Mouse (Mus musculus) kidney, postnatal 10 days (tissue): ENCODE results near the gene Nr0b2.
"Not testable (repeated sequence)": the region's sequence is repeated elsewhere in the genome, so short reads cannot be mapped to it uniquely, and the experiment has no call there.

Experiments used
- DNase-seq: peaks from one replicate; pipeline ENCODE4 v3.0.0; 2021; ENCODE audit warnings: mixed read lengths

The Nr0b2 gene

DNA sequence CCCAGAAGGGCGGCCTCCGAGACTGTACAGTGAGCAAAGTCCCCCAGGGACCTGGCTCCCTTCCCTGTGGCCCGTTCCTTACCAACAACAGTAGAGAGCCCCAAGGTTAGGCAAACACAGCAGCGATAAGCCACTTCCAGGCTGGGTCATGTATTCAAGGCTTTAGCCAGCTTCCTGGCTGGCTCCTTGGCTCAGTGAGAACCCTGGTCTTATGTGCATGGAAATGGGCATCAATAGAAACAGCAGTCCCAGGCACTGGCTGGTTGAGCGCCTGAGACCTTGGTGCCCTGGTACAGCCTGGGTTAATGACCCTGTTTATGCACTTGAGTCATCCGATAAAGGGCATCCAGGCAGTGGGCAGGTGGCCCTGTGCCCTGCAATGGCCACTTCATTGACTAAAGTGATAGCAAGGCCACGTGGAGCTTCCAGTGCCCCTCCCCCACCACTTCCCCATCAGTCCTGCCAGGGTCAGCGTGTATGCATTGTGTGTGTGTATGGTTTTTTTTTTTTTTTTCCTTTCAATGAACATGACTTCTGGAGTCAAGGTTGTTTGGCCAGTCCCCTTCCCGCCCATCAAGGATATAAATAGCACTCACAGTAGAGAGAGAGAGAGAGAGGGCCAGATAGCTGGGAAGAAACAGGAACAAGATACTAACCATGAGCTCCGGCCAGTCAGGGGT lies at the start of gene Nr0b2:
Nr0b2 (plus strand) TSS at position 609 of the 680 bp plus-strand sequence.
- no peak for DNase-seq

DNA sequence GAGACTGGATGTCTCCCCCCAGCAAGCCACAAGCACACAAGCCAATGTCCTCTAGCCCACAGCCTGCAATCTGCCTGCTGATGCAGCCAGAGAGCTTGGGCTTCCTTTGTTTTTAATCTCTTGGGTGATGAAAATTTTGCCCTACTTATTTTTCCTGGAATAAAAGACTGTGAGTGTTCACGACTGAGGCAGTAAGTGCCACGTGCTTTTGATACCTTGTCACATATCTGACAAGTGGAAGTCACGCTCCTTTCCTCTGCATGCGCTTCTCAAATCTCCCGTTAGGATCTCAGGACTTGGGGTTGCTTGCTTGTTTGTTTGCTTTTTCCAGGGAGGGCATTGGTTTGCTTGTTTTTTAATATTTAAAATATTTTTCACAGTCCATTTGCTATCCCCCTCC lies 48.9 kb upstream of the Nr0b2 start:
- DNase-seq: no peak

DNA sequence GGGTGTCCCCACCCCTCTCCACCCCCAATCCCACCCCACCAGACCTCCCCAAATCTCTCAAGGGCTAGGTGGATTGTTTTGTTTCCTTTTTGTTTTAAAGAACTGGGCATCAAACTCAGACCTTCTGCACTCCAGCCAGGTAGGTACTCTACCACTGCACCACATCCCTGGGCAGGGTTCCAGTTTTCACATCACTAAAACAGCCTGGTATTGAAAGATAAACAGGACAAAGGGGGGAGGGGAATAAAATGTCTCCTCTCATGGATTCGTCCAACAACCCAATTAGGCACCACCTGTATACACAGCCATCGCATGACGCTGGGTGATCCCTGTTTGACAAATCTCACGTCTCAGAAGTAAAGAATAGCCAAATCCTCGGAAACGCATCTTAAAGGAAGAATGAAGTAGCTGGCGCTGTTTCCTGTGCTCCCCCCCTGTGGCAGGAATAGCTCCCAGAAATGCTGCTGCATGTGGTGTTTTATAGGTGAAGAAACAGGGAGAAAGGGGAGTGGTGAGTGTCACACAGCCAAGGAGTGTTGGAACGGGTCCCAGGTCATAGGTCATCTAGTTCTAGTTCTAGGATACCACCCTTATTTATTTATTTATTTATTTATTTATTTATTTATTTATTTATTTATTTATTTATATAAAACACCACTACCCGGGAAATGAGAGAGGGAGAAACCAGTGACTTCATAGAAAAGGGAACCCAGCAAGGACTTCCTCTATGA lies 48.3 kb upstream of the Nr0b2 start:
- no peak for DNase-seq

DNA sequence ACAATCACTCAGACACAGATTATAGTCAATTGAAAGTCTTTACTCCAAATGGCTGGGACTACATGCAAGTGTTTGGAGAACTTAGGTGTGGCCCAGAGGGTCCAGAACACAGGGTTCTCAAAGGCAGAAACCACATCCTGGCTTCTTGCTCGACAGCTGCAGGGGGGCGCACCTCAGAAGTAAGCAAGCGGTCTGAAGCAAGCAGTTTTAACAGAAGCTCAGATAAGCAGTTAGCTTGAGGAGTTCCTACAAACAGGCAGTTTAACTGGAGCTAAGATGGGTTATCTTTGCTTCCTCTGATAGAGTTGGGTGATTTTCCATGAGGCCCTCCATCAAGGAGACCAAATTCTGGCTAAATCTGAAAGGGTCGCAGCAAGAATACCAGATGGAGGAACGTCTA lies 46.6 kb upstream of the Nr0b2 start:
- DNase-seq: no peak

DNA sequence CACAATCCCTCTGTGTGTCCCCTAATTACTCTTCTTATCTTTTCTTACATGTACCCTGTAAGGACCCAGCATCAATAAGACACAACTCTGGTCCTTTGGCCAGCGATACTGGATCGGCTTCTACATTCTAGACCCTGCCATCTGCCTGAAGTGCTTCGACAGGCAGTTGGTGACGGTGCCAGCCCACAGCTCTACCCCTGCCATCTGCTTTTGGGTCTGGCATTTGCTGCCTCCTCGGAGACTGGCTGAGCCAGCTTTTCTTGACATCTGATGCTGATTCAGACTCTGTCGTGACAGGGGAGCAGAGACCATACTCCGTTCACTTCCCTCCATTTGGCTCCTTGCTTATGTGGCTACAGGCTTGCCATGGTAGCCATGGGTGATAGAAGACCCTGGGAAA lies 44.2 kb upstream of the Nr0b2 start:
- no peak for DNase-seq

DNA sequence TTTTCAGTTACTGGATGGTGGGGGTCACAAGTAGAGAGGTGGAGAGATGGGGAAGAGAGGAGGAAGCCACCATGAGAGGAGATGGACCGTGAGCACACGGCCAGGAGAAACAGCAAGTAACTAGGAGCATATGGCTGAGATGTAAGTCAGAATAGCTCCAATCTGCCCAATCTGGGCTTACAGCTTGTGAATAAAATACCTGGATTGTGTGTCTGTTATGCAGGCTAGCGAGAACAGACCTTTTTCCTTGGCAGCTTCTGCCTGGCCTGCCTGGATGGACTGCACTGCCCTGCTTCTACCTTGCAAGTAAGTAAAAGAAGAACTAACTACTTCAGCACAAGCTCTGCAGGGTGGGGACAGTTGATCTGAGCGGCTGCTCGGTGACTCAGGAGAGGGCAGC lies 42.1 kb upstream of the Nr0b2 start:
- DNase-seq: no peak

DNA sequence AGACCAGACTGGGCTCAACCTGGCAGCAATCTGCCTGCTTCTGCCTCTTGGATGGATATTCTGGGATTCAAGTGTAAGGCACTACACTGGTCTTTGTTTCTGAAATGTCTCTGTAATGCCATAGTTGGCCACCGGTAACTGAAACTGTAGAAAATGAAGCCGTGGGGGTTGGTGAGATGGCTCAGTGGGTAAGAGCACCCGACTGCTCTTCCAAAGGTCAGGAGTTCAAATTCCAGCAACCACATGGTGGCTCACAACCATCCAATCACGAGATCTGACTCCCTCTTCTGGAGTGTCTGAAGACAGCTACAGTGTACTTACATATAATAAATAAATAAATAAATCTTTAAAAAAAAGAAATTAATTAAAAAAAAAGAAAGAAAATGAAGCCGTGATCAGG lies 40.7 kb upstream of the Nr0b2 start:
- DNase-seq: not testable (repeated sequence)

DNA sequence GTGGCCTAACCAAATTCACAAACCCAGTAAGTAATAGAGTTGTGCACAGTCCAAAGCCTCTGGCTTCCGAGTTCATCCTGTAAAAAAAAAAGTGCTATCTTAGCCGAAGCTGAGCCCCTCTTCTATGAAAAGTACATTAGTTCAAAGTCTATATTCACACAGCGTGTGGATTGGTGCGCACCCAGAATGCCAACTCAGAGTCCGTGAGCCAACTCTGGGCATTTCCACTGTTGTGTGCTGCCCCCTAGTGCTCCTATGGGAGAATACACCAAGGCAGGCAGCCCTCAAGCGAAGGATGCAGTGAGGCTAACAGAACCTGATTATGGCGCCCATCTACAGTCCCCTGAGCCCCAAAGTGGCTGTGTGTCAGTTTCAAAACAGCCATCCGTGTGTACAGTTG lies 40.2 kb upstream of the Nr0b2 start:
- DNase-seq: peak; percentile 83

DNA sequence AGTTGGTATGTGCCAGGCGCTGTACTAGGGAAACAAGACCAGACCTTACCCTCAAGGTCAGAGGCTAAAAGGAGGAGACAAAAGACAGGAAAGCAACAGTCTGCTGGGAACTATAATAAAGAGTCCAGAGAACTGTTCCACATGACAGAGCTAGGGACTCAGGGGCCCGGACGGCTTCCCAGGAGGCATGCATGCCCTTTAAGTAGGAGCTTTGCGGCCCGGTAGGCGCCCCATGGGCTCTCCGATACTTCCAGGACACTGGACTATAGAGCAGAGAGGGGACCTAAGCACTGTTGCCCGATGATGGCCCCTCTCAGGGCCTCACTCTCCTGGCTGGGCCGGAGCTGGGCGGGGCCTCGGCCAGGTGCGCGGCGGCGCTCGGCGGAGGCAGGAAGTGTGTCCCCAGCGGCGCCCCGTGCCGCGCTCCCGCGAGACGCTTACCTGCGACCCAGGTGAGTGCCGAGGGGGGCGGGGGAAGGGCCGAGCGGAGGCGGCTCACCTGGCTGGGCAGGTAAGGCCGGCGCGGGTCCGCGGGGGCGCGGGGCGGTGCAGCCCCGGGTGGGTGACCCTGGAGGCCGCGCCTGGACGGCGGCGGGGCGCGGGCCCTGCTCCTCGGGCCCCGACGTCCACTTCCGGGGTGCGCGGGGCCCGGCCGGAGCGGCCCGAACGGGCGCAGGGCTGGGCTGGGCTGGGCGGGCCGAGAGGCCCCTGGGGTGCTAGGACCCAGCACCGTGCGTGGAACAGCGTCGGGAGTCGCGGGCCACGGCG lies 34.4 kb upstream of the Nr0b2 start, which contains the start of gene Kdf1:
Kdf1 (plus strand) TSS at position 363 of the 768 bp plus-strand sequence.
- DNase-seq: peak; percentile 86

DNA sequence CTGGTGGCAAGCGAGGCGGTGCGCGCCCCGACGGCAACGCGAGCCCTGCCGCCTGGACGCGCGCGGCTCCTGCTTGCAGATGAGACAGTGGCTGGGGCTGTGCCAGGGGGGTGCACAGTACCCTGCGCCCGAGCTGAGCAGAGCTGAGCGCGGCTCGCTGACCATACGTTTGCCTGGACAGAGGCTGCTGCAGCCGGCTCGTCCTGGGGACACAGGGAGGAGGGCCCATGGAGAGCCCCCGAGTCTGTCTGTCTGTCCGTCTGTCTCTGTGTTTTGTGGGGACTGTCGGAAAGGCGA lies 33.9 kb upstream of the Nr0b2 start:
- DNase-seq: peak; percentile 53

DNA sequence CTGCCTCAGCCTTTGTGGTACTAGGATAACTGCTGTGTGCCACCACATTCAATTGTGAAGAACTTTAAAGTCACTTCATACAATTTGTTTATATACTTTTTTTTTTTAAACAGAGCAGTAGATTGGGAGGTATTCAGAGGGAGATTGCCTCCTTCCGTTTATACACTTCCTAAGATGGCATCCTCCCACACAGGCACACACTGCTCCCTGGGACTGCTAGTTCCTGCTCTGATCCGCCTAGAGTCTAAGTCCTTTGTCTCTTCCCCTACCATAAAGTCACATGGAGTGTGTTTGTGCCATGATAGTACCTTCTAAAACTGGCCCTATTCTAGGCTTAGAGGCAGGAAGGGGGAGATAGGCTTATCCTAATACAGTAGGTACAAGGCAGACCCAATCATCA lies 31.7 kb upstream of the Nr0b2 start:
- DNase-seq: no peak

DNA sequence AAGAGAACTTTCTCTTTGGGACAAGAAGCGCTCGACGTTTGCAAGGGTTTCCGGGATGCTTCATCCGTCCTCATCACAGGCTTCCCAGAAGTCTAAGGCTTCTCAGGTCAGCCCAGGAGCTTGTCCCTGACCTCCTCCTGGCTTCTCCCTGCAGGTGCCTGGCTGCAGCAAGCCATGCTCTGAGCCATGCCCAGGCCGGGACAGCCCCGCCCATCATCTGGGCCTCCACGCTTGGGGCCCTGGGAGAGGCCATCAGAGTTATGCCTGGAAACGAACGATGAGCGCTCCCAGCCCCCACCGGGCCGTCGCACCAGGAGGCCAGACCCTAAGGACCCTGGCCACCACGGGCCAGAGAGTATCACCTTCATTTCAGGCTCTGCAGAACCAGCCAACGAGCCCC lies 25.4 kb upstream of the Nr0b2 start:
- no peak for DNase-seq

DNA sequence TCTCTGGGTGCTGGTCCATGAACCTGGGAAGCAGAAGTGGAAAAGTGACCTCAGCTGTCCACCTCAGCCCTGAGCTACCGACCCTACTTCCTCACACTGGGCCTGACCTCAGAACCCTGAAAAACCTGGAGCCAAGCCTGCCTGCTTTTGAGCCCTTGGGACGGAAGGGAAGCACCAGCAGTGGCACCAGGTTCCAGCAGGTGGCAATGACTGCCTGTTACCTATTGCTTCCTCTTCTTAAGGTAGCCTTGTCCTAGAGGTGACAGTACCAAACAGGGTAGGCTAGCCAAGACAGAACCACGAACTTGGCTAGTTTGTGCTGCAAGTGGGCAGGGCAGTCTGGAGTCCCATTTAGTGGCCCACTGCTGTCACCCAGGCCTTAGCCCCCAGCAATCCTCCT lies 20.4 kb upstream of the Nr0b2 start:
- no peak for DNase-seq

DNA sequence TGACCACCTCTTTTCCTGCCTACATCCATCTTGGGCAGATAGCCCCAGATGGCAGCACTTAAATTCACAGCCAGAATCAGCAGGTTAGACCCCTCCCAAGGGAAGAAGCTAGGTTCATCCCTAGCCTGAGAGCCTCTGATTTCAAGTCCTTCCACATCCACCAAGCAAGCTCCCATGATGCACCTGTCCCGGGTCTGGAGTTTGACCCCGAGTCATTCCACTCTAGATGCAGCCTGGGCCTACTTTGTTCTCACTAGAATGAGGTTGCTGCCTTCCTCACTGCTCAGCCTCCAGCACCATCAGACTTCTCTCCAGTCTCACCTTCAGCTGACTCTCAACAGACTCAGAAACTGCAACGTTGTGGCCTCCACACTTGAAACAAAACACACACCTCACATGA lies 17.1 kb upstream of the Nr0b2 start:
- DNase-seq: peak; percentile 30

DNA sequence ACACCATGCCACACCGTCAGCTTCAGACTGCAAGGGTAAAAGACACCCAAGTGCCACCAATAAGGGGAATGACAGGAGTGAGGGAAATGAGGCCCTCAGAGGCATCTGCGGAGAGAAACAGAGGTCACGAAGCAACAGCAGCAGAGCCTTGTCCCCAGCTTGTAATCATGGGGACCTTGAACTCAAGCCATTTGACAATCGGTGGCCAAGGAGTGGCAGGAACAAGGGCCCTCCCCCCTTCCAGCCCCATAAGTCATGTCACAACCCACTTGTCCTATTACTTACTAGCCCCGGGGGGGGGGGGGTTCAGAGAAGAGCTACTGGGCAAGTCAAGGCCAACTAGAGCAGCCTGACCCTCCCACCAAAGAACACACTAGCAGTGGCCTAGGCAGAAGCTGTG lies 16.5 kb upstream of the Nr0b2 start:
- no peak for DNase-seq

DNA sequence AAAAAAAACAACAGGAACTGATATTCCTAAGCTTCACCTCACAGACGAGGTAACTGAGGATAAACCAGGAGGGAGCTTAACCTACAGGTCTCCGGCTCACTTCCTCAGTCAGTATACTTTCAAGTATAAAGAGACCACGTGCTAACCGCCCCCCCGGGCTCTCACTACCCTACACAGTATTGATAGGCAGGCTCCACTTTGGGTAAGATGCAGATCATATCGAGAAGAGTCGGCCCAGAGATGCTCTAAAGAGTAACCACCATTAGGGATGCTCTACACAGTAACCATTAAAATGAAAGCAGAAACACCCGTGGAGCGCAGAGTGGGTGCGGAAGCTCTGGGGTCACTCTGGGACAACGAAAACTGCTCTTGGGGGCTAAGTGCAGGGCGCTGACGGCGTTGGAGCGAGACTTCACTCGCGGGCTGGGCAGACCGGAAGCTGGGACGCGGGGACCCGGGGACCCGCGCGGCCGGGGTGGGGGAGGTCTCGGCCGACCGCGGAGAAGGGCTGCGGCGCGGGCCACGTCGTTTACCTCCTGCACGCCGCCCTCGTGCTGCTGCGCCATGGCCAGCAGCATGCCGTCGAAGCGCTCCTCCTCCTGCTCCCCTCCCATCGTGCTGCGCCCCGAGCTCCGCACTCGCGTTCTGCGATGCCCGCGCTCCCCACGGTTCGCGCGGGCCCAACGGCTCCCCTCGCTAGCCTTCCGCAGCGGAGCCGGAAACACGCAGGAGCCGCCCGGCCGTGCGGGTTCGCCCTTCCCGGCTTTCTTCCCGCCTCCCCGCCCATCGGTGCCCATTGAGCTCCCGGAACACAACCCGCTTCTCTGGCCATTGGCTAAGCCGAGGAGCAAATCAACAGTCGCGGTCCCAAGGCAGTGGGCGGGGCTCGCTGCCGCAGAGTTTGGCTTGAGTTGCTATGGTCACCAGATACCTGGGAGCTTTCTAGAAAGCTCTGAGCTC lies 7.6 kb upstream of the Nr0b2 start, which contains the start of gene Nudc:
Nudc (minus strand) TSS at position 725 of the 960 bp plus-strand sequence.
- DNase-seq: peak; percentile 97

DNA sequence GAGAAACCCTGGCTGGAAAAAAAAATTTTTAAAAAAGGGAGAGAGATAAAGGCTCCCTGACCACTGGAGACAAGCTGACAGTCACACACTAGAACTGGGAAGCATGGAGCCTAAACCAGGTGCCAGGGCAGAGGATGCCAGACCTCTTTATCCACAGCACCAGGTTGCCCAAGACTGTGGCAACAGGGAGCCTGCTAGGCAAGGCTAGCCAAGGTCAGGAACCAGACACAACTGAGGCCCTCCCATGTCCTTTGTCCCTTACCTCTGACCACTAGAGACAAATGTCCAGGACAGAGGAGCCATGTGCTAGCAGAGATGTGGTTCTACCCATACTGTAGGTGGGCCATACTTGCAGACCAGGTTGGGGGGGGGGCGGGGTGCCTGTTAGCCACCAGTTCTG lies 1.1 kb upstream of the Nr0b2 start:
- DNase-seq: no peak

DNA sequence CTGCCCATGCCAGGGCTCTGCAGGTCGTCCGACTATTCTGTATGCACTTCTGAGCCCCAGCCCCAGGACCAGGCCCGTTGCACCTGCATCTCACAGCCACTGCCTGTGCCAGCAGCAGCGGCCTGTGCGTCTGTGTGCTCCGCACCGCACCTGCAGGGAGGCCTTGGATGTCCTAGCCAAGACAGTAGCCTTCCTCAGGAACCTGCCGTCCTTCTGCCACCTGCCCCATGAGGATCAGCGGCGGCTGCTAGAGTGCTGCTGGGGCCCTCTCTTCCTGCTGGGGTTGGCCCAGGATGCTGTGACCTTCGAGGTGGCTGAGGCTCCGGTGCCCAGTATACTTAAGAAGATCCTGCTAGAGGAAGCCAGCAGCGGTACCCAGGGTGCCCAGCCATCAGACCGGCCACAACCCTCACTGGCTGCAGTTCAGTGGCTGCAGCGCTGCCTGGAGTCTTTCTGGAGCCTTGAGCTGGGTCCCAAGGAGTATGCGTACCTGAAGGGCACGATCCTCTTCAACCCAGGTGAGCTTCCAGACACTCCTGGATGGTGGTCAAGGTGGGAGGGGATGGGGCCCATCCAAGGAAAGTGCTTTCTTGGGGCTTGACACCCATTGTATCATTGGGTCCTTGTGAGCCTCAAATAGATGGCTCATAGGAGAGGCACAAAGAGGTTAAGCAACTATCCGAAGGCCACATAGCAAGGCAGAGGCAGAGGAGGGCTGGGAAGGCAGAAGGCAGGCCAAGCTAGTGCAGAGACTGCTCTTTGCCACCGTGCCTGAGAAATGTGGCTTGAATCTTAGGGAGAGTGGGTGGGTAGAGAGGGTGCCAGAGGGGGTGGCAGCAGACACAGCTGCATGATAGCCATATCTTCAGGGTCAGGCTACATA lies 513 bp downstream of the Nr0b2 start:
- DNase-seq: no peak

DNA sequence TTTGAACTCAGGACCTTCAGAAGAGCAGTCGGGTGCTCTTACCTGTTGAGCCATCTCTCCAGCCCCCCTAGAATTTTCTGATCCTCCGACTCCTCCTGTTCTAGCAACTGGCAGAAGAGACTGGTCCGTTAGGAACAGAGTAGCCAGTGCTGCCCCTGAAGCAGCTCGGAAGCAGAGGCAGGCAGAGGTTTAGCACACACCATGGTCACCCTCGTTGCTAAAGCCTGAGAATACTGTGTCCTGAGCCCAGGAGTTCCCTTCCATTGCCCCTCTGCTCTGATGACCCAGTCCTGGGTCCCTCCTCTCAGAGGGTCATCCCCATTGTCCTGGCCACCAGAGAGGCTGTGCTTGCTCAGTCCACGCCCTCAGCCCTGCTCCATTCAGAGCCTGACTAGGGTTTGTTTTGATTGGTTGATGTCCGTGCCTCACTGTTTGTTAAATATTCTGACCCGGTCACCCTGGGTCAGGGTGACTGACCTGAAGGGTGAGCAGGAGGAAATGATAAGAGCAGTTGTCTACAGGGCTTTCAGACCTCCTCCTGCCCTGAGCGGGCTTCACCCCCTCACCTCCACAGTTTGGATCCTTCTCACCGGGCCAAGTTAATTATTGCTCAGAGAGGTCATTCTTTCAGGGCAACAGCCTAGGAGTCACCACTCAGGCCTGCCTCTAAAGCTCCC lies 4.0 kb downstream of the Nr0b2 start:
- peak; percentile 48 for DNase-seq

DNA sequence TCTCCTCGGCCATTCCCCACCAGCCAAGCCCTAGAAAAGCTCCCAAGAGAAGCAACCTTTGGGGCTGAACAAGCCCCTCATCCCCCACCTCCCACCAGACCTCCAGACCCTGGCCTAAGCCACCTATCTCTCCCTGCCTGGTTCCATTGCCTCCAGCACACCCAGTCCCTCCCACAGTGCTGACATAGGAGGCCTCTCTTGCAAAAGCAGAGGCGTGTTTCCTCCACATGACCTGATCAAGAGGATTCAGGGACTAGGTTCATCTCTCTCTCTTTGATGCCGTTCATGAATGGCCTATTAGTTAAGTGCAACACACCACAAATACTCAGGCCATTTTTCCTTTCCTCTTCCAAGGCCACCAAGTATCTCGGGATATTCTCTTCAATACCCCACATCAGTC lies 6.7 kb downstream of the Nr0b2 start:
- no peak for DNase-seq

DNA sequence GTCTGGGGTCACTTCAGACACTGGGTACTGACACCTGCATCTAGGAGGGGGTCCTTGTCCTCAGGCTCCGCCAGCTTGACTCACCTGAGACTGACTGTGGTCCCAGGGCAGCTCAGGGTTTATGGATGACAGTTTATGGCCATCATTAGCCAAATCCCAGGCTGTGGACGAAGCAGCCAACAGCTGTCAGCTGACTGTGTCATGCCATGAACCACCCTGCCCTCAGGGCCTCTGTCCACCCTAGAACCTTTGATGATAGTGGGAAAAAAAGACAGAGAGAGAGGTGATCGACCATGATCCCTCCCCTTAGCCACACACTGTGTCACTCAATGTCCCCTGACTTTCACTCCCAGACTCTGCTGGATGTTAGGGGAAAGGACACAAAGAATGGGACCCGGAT lies 8.4 kb downstream of the Nr0b2 start:
- DNase-seq: no peak
